Mouse (Mus musculus) heart, adult 8-10 months (tissue): ENCODE measurements around the gene Ankdd1a. TPM values are rescaled to one million over a fixed set of nuclear protein-coding genes. Genes with fewer than 3 reads are reported as not detected.
A peak's percentile ranks its signal among the peaks of the same experiment; 100 is the strongest.

Experiments
- DNase-seq: peaks from one replicate; pipeline ENCODE4 v3.0.0; 2022; ENCODE audit warnings: low spot score
- total RNA-seq, 4 experiments: library from RNA; stranded (reverse); gene quantifications; 2 replicates each; pipeline ENCODE4 v1.2.4; 2022

Gene Ankdd1a
- total RNA-seq, result not detected

- no peak for DNase-seq
Measured at GRCm38 (mm10) chr9:65519807-65520504, at the start of gene Ankdd1a. TSS of gene Ankdd1a (minus strand) at chr9:65520193.

DNA sequence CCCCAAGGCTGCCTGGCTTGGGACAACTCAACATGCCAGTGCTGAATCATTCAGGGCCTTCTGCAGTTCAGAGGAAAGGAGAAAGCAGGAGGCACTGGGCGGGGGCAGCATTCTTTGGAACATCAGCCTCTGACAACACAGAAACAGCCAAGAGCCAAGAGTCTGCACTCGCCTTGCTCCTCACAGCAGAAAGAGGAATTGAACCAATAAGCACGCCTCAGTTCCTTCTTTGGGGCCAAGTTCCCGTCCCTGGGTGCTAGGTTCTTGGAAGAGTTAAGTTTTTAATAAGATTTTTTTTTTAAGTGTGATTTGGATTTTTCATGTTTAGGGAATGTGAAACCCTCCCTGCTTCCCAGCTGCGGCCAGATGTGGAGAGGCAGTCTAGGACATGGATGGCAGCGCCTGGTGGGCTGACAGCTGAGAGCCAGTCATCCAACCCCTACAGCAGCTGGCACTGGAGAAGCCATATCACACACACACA, 49.5 kb upstream of the Ankdd1a start:
- DNase-seq, result peak; percentile 69

DNA sequence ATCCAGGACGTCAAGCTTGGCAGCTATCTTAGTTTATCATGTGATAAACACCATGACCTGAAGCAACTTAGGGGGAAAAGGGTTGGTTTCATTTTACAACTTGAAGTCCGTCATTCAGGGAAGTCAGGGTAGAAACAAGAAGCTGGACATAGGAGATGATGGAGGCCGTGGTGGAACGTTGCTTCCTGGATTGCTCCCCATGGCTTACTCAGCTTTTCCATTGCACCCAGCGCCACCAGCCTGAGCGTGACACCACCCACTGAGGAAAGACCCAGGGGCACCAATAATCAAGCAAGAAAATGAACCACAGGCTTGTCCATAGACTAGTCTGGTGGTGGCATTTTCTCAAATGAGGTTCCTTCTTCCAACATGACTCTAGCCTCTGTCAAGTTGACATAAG, 48.8 kb upstream of the Ankdd1a start:
- no peak for DNase-seq

- DNase-seq, result no peak
Measured at GRCm38 (mm10) chr9:65564698-65565097, 44.7 kb upstream of the Ankdd1a start.

DNA sequence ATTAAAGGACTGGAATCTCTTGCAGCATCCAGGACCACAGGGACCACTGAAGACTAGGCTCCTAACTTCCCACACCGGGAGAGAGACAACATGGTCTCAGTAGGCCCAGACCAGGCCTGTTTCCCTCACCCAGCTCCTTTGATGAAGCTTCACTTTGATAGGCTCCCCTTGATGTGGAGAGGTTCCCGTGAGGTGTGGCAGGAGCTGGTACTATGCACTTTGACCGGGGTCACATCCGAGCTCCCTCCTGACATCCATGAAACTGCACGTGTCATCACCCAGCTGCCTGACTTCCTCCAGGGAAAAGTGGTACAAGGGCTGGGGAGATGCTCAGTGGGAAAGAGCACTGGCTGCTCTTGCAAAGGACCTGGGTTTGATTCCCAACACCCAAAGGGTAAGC, 43.1 kb upstream of the Ankdd1a start:
- DNase-seq, result no peak

DNA sequence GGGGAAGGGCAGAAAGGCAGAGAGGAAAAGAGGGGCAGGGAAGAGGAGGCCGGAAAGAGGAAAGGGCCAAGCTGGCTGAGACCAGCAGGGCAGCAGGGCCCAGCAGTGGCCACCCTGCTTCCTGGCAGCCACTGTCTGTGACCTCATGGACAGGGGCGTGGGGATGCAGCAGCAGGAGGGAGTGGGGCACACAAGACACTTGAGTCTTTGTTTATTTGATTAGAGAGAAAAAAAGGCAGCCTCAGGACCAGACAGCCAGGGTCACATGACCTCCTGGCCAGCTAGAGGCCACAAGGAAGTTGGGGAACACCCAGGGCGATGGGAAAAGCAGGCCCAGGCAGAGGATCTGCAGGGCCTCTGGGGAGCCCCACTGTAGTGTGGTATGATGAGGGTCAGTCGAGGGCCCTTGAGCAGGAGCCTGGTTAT, 42.1 kb upstream of the Ankdd1a start:
- DNase-seq, result peak; percentile 79

- no peak for DNase-seq
Measured at GRCm38 (mm10) chr9:65561016-65561415, 41.0 kb upstream of the Ankdd1a start.

DNA sequence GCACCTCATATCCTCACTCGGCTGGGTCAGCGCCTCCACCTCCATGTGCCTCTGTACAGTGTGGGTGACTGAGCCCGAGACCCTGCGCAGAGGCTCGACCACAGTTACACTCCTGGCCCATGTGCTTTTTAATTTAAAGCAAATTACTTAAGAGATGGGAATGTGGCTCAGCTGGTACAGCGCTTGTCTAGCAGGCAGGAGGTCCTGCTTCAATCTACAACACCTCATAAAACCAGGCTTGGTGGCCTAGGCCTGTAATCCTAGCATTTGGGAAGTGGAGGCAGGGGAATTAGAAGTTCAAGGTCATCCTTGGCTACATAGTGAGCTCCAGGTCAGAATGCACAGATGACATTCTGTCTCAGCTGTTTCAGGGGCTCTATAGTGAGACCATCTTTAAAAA, 38.8 kb upstream of the Ankdd1a start:
- no peak for DNase-seq

- DNase-seq, result no peak
Measured at GRCm38 (mm10) chr9:65556979-65557378, 37.0 kb upstream of the Ankdd1a start.

- DNase-seq, result no peak
Measured at GRCm38 (mm10) chr9:65556349-65556748, 36.4 kb upstream of the Ankdd1a start.

GRCm38 (mm10) chr9:65555621-65556020, 35.6 kb upstream of the Ankdd1a start:
- no peak for DNase-seq

DNA sequence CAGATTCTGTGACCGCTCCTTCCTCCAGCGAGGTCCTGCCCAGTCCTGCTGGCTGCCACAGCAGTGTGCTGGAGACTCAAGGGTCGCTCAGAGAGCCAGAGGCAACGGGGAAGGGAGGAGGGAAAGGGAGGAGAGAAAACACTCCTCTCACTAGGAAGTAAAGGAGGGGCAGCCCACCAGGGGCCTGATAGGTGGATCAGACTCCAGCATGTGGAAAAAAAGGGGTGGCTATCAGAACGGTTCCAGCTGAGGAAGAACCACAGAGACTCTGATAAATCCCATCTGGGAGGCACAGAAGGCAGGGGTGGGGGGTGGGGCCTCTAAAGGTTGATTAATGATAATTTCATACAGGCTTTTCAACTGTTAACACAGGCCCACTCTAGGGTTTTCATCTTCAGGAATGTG, 35.0 kb upstream of the Ankdd1a start:
- DNase-seq, result no peak

- DNase-seq, result no peak
Measured at GRCm38 (mm10) chr9:65552711-65553110, 32.7 kb upstream of the Ankdd1a start.

GRCm38 (mm10) chr9:65552141-65552540, 32.1 kb upstream of the Ankdd1a start:
- DNase-seq, result no peak

DNA sequence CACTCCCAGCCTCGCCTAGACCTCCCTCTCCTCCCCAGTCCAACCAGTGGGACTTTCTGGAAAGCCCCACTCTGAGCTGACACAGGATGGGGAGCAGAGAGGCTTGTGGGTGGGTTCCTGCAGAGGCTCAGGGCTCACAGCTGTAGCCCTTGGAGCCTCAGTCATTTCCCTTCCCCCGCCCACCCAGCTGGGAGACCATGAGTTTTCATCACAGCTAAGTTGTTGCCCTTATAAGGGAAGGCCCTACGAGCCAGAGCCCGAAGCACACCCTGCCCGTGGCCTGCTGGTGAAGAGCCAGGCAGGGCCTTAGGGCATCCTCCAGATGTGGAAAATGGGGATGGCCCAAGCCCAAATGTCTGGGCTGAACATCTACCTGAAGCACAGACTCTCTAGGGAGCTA, 31.0 kb upstream of the Ankdd1a start:
- peak; percentile 86 for DNase-seq

- peak; percentile 76 for DNase-seq
Measured at GRCm38 (mm10) chr9:65550079-65550831, 30.3 kb upstream of the Ankdd1a start.

- DNase-seq, result no peak
Measured at GRCm38 (mm10) chr9:65549643-65550042, 29.6 kb upstream of the Ankdd1a start.

GRCm38 (mm10) chr9:65549139-65549538, 29.1 kb upstream of the Ankdd1a start:
- DNase-seq, result no peak

GRCm38 (mm10) chr9:65548311-65548710, 28.3 kb upstream of the Ankdd1a start:
- DNase-seq, result no peak

DNA sequence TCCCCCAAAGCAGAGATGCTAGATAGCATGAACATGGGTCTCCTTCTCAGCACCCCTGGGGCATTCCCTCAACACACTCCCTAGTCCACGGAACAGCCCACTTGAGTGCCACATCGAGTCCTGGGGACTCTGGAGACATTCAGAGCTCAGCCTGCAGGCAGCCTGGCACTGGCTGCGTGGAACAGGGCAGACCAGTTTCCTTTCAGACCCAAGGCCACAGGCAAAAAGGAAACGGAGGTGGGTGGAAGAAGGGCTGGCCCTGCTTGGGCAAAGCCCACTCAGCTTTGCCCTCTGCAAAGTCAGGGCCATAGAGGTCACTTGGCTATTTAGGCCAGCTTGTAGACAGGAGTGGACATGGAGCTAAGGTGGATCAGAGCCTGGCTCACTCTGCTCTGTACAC, 27.9 kb upstream of the Ankdd1a start:
- no peak for DNase-seq

DNA sequence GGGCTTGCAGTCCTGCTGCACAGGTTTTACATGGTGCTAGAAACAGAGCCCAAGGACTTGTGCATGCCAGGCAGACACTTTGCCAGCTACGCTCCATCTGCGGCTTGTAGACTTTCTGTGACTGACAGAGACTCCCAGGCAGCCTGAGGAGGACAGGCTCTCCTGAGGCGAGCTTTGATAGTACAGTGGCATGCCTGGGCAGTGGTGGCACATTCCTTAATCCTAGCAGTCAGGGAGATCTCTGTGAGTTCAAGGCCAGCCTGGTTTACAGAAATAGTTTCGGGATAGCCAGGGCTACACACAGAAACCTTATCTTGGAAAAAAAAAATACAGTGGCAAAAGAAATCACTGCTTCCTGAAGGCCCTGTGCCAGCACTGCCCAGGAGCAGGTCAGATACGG, 27.1 kb upstream of the Ankdd1a start:
- no peak for DNase-seq

- no peak for DNase-seq
Measured at GRCm38 (mm10) chr9:65546413-65546695, 26.4 kb upstream of the Ankdd1a start.
